In the genomic region with DNA sequence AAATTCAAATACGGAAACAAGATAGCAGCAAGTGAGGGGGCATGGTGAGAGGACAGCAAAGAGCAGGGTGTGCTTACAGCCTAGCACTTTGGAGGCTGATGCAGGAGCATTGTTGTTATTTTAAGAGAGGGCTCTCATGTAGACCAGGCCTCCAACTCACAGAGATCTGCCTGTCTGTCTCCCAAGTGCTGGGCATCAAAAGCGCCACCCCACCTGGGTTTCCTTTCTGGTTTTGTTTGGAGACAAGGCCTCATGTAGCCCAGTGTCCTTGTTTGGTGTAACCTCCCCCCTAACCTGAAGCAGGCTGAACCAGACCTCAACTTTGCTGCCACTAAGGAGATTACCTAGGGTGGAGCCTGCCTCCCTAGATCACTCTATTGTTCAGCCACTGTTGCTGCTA, we compare ENCODE assay signal across 23 mouse cellular contexts. TPM values are rescaled to one million over a fixed set of nuclear protein-coding genes. Genes with fewer than 3 reads are reported as not detected.
DNase-seq lines count a peak whose midpoint lies in the region; ATAC-seq and TF ChIP-seq lines count a peak whose summit lies in the region.
"Had no signal": no experiment of that assay in that cellular context is flagged by ENCODE, and none has a peak within 500 bp of the region (broad histone marks: within the 10 kb centered on the region; RNA-seq: fewer than 3 reads in every experiment).

No protein-coding gene starts in this region.

- ATAC-seq in granulocyte monocyte progenitor cell, adult 5-6 weeks (replicated peaks; ENCODE audit: poor library complexity, severe bottlenecking), result no peak
- ATAC-seq: activated CD4-positive, CD25-positive, alpha-beta regulatory T cell, adult 4 months; forebrain, embryonic 14.5 days; forebrain, postnatal 0 days; Patski had no signal

- TF ChIP-seq EP300 in CH12.LX (IDR thresholded peaks at IDR 0.05; ENCODE audit: low read length) (no peak), ES-Bruce4 (IDR thresholded peaks at IDR 0.05; ENCODE audit: insufficient read depth, low read depth, low read length) (0 out of 2 replicates have a peak, but pooled peaks have one; percentile 38)

- H3K4me2 ChIP-seq in CH12.LX (ENCODE audit: insufficient read depth, low read depth, poor library complexity, severe bottlenecking), result peak overlapping the region; percentile 19
- H3K4me2 ChIP-seq: embryonic facial prominence, embryonic 12.5 days; forebrain, embryonic 12.5 days had no signal

- H3K27ac ChIP-seq in CH12.LX (ENCODE audit: insufficient read depth, low read depth) (peak overlapping the region; percentile 97), ES-Bruce4 (ENCODE audit: insufficient read depth, low read length) (peak overlapping the region; percentile 41; the same call in 1 of the 2 replicates)
- H3K27ac ChIP-seq: embryonic facial prominence, embryonic 10.5 days; embryonic facial prominence, embryonic 12.5 days; forebrain, embryonic 12.5 days had no signal

- TF ChIP-seq POLR2A in CH12.LX (IDR thresholded peaks at IDR 0.05; ENCODE audit: low read depth, low read length), result no peak
- no peak for TF ChIP-seq POLR2A in ES-Bruce4 (IDR thresholded peaks at IDR 0.05; ENCODE audit: insufficient read depth, low read length)

- dilution Hi-C loops in CH12.LX (cut with MboI; ENCODE audit: extremely low pct_ligation_motif_present, extremely low pct_unique_long_range_greater_than_20kb, low sequenced_read_pairs), result no loop called here

- peak overlapping the region; percentile 72 for H3K9ac ChIP-seq in CH12.LX (ENCODE audit: insufficient read depth, low read depth)
- no peak overlapping the region for H3K9ac ChIP-seq in ES-Bruce4 (ENCODE audit: low read depth, poor library complexity, severe bottlenecking)
- H3K9ac ChIP-seq: embryonic facial prominence, embryonic 12.5 days; forebrain, embryonic 12.5 days; forebrain, postnatal 0 days had no signal

- in situ Hi-C loops in CH12.LX (cut with MboI; ENCODE audit: low pct_ligation_motif_present, low pct_unique_long_range_greater_than_20kb, low sequenced_read_pairs), result loop anchor here (25.0 kb wide), 1 partner anchor 785 kb away; a partner anchor contains a TSS

- TF ChIP-seq CTCF in CH12.LX (conservative IDR thresholded peaks at IDR 0.05 in 1 of 2, IDR thresholded peaks at IDR 0.05 in 1 of 2; ENCODE audit: low read depth in 2 of 2, low read length in 2 of 2) (no peak), ES-Bruce4 (IDR thresholded peaks at IDR 0.05; ENCODE audit: low read depth, low read length) (no peak)

- H3K4me1 ChIP-seq in CH12.LX (ENCODE audit: control insufficient read depth in 1 of 2, insufficient read depth in 2 of 2) (peaks cover 33 to 87% of the 10 kb centered on the region in 2 experiments), ES-Bruce4 (ENCODE audit: control insufficient read depth, insufficient read depth, low read length) (peaks cover 6% of the 10 kb centered on the region)

- H3K27me3 ChIP-seq in CH12.LX (replicated peaks) (no peaks in the 10 kb centered on the region), ES-Bruce4 (ENCODE audit: control insufficient read depth, insufficient read depth, low read length, poor library complexity, severe bottlenecking) (no peaks in the 10 kb centered on the region)
- H3K27me3 ChIP-seq: embryonic facial prominence, embryonic 12.5 days; Patski had no signal

- peaks cover 0 to 3% of the 10 kb centered on the region in 2 experiments for H3K36me3 ChIP-seq in CH12.LX (replicated peaks in 1 of 2; ENCODE audit: control insufficient read depth in 1 of 2, insufficient read depth in 1 of 2, low read length in 1 of 2)
- H3K36me3 ChIP-seq in ES-Bruce4 (ENCODE audit: control insufficient read depth, insufficient read depth, low read length, poor library complexity, severe bottlenecking), result no peaks in the 10 kb centered on the region
- H3K36me3 ChIP-seq: embryonic facial prominence, embryonic 10.5 days; embryonic facial prominence, embryonic 12.5 days; forebrain, embryonic 12.5 days; G1E had no signal

- DNase-seq in heart, adult 11 months, result peak; percentile 36
- DNase-seq in heart, adult 8-10 months (ENCODE audit: low spot score), result no peak
- DNase-seq in CH12.LX (ENCODE audit: extremely low read depth), result no peak
- DNase-seq in thymus, postnatal 10 days (ENCODE audit: low spot score in 2 of 2), result no peak
- DNase-seq: adrenal gland, adult 8-10 months; adrenal gland, postnatal 14 days; adrenal gland, postnatal 36 days; cerebellum, adult 11-12 months; cerebellum, adult 2 months; cerebellum, adult 9-10 months; cerebellum, postnatal 10 days; cerebellum, postnatal 25 days; forebrain, postnatal 0 days had no signal

- H3K79me2 ChIP-seq in CH12.LX (replicated peaks; ENCODE audit: control insufficient read depth, extremely low read depth, insufficient read depth, poor library complexity, severe bottlenecking), result peaks cover 22% of the 10 kb centered on the region

- H3K9me3 ChIP-seq in CH12.LX (replicated peaks; ENCODE audit: low read length), result no peaks in the 10 kb centered on the region
- no peaks in the 10 kb centered on the region for H3K9me3 ChIP-seq in ES-Bruce4 (replicated peaks; ENCODE audit: control insufficient read depth, insufficient read depth, low read length, poor library complexity, severe bottlenecking)
- H3K9me3 ChIP-seq: embryonic facial prominence, embryonic 10.5 days; embryonic facial prominence, embryonic 12.5 days; forebrain, embryonic 12.5 days; G1E had no signal

- peak overlapping the region in 1 of 3 experiments; percentile 44 for H3K4me3 ChIP-seq in CH12.LX (replicated peaks in 1 of 3; ENCODE audit: low read depth in 2 of 3, low read length in 2 of 3, poor library complexity in 1 of 3)
- no peak overlapping the region for H3K4me3 ChIP-seq in ES-Bruce4 (ENCODE audit: low read depth, low read length)
- H3K4me3 ChIP-seq: embryonic facial prominence, embryonic 10.5 days; embryonic facial prominence, embryonic 12.5 days; forebrain, embryonic 12.5 days had no signal

- TF ChIP-seq RAD21 in CH12.LX (IDR thresholded peaks at IDR 0.05; ENCODE audit: low read depth, low read length), result no peak

TF ChIP-seq in CH12.LX, 34 proteins besides CTCF, POLR2A, EP300 and RAD21:
- TF ChIP-seq TCF12 (IDR thresholded peaks at IDR 0.05; ENCODE audit: low read depth, low read length) (0 out of 2 replicates have a peak, but pooled peaks have one; percentile 18), CHD1 (IDR thresholded peaks at IDR 0.05; ENCODE audit: low read depth, low read length) (peak; percentile 65; the same call in 1 of the 2 replicates), NRF1 (IDR thresholded peaks at IDR 0.05; ENCODE audit: low read depth, low read length) (no peak), MXI1 (IDR thresholded peaks at IDR 0.05; ENCODE audit: low read depth, low read length) (peak; percentile 24; the same call in 1 of the 2 replicates), JUN (IDR thresholded peaks at IDR 0.05; ENCODE audit: insufficient read depth, low read depth, low read length) (no peak), SIN3A (IDR thresholded peaks at IDR 0.05; ENCODE audit: low read length) (0 out of 2 replicates have a peak, but pooled peaks have one; percentile 38), MEF2A (IDR thresholded peaks at IDR 0.05; ENCODE audit: borderline replicate concordance, low read depth, low read length) (peak; percentile 12; the same call in 1 of the 2 replicates), NELFE (IDR thresholded peaks at IDR 0.05; ENCODE audit: low read depth, low read length) (peak; percentile 17; the same call in 1 of the 2 replicates), ZMIZ1 (IDR thresholded peaks at IDR 0.05; ENCODE audit: low read depth, low read length) (0 out of 2 replicates have a peak, but pooled peaks have one; percentile 34), RCOR1 (conservative IDR thresholded peaks at IDR 0.05; ENCODE audit: low read depth, low read length) (peak; percentile 63; the same call in 1 of the 2 replicates), IRF4 (IDR thresholded peaks at IDR 0.05; ENCODE audit: low read depth, low read length) (0 out of 2 replicates have a peak, but pooled peaks have one; percentile 11), PAX5 (IDR thresholded peaks at IDR 0.05; ENCODE audit: low read length) (no peak), BHLHE40 (IDR thresholded peaks at IDR 0.05; ENCODE audit: low read depth, low read length) (no peak), ETS1 (conservative IDR thresholded peaks at IDR 0.05; ENCODE audit: low read depth, low read length) (no peak), MAX (IDR thresholded peaks at IDR 0.05; ENCODE audit: low read length) (0 out of 2 replicates have a peak, but pooled peaks have one; percentile 47), CHD2 (IDR thresholded peaks at IDR 0.05; ENCODE audit: low read length) (no peak)

RNA-seq across cellular contexts. Expression of a gene that starts 9.7 kb away (rescaled TPM):
- total RNA-seq in heart, adult 8-10 months (2022), result 10 to 100 TPM in 2 of 4 experiments, 1 to 10 TPM in 2; 7.5 to 12.5 (median 9.4) TPM
- total RNA-seq in CH12.LX (2012; rRNA removed) (17.2 and 39.3 TPM in 2 replicates), CH12.LX (2014; rRNA removed) (7.2 and 8.7 TPM in 2 replicates)
- polyA plus RNA-seq in CH12.LX (2012; ENCODE audit: insufficient read length, low read depth) (8.7 and 10.9 TPM in 2 replicates), ES-Bruce4 (2011; ENCODE audit: insufficient read depth, insufficient read length, low read depth, missing spikeins) (23.1 and 31.8 TPM in 2 replicates)
- 13.9 and 19.5 TPM in 2 replicates for total RNA-seq in granulocyte monocyte progenitor cell, adult 5-6 weeks (2014; fragmentation: Nextera tagmentation)
- 5.9 and 7.5 TPM in 2 replicates for total RNA-seq in granulocyte monocyte progenitor cell, adult 5-6 weeks (2017)

RNA-seq across cellular contexts. Expression of a gene that starts 11.3 kb away (rescaled TPM):
- 10 to 100 TPM; 28.2 to 36.0 (median 32.7) TPM for total RNA-seq in heart, adult 8-10 months (2022)
- total RNA-seq in CH12.LX (2012; rRNA removed) (321 and 436 TPM in 2 replicates), CH12.LX (2014; rRNA removed) (291 and 336 TPM in 2 replicates)
- polyA plus RNA-seq in CH12.LX (2012; ENCODE audit: insufficient read length, low read depth) (222 and 228 TPM in 2 replicates), ES-Bruce4 (2011; ENCODE audit: insufficient read depth, insufficient read length, low read depth, missing spikeins) (443 and 531 TPM in 2 replicates)
- total RNA-seq in granulocyte monocyte progenitor cell, adult 5-6 weeks (2014; fragmentation: Nextera tagmentation), result 49.9 and 62.5 TPM in 2 replicates
- total RNA-seq in granulocyte monocyte progenitor cell, adult 5-6 weeks (2017), result 45.8 and 46.4 TPM in 2 replicates

RNA-seq across cellular contexts. Expression of a gene that starts 43.5 kb away (rescaled TPM):
- under 1 TPM in 1 of 4 experiments, not detected in 3; 0.03 TPM for total RNA-seq in heart, adult 8-10 months (2022)
- total RNA-seq in CH12.LX (2012; rRNA removed) (0.13 and 0.38 TPM in 2 replicates), CH12.LX (2014; rRNA removed) (0.23 and 0.32 TPM in 2 replicates)
- polyA plus RNA-seq in CH12.LX (2012; ENCODE audit: insufficient read length, low read depth) (0.29 and 0.37 TPM in 2 replicates), ES-Bruce4 (2011; ENCODE audit: insufficient read depth, insufficient read length, low read depth, missing spikeins) (0.58 and 1.3 TPM in 2 replicates)
- not detected in 2 replicates for total RNA-seq in granulocyte monocyte progenitor cell, adult 5-6 weeks (2014; fragmentation: Nextera tagmentation)
- total RNA-seq in granulocyte monocyte progenitor cell, adult 5-6 weeks (2017), result not detected in 2 replicates
- total RNA-seq: adrenal gland, adult 18-20 months; adrenal gland, postnatal 14 days; adrenal gland, postnatal 36 days; forebrain, postnatal 0 days had no signal
- polyA plus RNA-seq: activated CD4-positive, CD25-positive, alpha-beta regulatory T cell, adult 4 months; forebrain, embryonic 12.5 days; forebrain, embryonic 14.5 days; forebrain, postnatal 0 days had no signal

Comparison
In these comparisons a context has a peak if more than half of its experiments do, and no peak if none do; other contexts are left out.
1. RNA of a gene that starts 11.3 kb away (total RNA-seq): 291 to 436 TPM in CH12.LX; 45.8 to 62.5 TPM in granulocyte monocyte progenitor cell, adult 5-6 weeks and 28.2 to 36.0 TPM in heart, adult 8-10 months; every median in the first group is over 4 times any median in the second.